Mouse (Mus musculus): Measurements from ENCODE around the gene Rapsn. TPM values are rescaled to one million over a fixed set of nuclear protein-coding genes. Genes with fewer than 3 reads are reported as not detected.
"Not testable (repeated sequence)": the region's sequence is repeated elsewhere in the genome, so short reads cannot be mapped to it uniquely, and the experiment has no call there.

Gene Rapsn
- polyA plus RNA-seq, 1 experiment from 2014 or later, result 0.60 TPM

DNA sequence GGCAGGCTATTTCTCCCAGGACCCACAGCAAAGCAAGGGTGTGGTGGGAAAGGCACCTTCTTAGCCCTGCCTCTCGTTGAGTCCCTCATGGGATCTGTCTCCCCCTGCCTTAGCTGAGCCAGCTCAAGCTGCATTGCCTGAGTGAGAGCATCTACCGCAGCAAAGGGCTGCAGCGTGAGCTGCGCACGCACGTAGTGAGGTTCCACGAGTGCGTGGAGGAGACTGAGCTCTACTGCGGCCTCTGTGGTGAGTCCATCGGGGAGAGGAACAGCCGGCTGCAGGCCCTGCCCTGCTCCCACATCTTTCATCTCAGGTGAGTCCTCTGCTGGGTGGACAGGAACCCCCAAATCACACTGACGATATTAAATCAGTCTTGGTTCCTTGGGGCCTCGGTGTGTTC, 9.3 kb downstream of the Rapsn start:
- no peak overlapping the region for H3K4me3 ChIP-seq (ENCODE audit: low read depth, low read length)
- ATAC-seq (ENCODE audit: low FRiP score) (no peak), DNase-seq (ENCODE audit: low spot score) (no peak)
- H3K9ac ChIP-seq (ENCODE audit: low read depth, low read length), result no peak overlapping the region
- no peak overlapping the region for H3K27ac ChIP-seq (ENCODE audit: low read depth, low read length)
- H3K36me3 ChIP-seq (ENCODE audit: control insufficient read depth, insufficient read depth, low read length), result no peaks in the 10 kb centered on the region
- no peaks in the 10 kb centered on the region for H3K27me3 ChIP-seq (ENCODE audit: control insufficient read depth, insufficient read depth, low read length)
- no peak overlapping the region for H3K4me2 ChIP-seq (replicated peaks; ENCODE audit: low read depth, low read length)
- no peaks in the 10 kb centered on the region for H3K4me1 ChIP-seq (replicated peaks; ENCODE audit: control insufficient read depth, insufficient read depth, low read length)
- 84% methylated on average over 13 of the region's 13 CpGs for WGBS
- H3K9me3 ChIP-seq (ENCODE audit: control insufficient read depth, low read length), result no peaks in the 10 kb centered on the region

DNA sequence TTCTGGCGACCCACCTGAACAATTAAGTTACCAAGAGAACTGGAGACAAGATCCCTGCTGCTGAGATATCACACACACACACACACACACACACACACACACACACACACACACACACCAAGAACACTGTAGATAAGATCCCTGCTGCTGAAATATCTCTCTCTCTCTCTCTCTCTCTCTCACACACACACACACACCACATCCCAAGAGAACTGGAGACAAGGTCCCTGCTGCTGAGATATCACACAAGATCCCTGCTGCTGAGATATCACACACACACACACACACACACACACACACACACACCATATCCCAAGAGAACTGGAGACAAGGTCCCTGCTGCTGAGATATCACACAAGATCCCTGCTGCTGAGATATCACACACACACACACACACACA, 10.4 kb downstream of the Rapsn start:
- H3K9me3 ChIP-seq (ENCODE audit: control insufficient read depth, low read length); H3K4me2 ChIP-seq (replicated peaks; ENCODE audit: low read depth, low read length); H3K4me1 ChIP-seq (replicated peaks; ENCODE audit: control insufficient read depth, insufficient read depth, low read length); H3K9ac ChIP-seq (ENCODE audit: low read depth, low read length); H3K27ac ChIP-seq (ENCODE audit: low read depth, low read length); DNase-seq (ENCODE audit: low spot score); H3K27me3 ChIP-seq (ENCODE audit: control insufficient read depth, insufficient read depth, low read length); H3K4me3 ChIP-seq (ENCODE audit: low read depth, low read length); ATAC-seq (ENCODE audit: low FRiP score); H3K36me3 ChIP-seq (ENCODE audit: control insufficient read depth, insufficient read depth, low read length): not testable (repeated sequence)
- 76% methylated on average over 1 of the region's 1 CpGs for WGBS

DNA sequence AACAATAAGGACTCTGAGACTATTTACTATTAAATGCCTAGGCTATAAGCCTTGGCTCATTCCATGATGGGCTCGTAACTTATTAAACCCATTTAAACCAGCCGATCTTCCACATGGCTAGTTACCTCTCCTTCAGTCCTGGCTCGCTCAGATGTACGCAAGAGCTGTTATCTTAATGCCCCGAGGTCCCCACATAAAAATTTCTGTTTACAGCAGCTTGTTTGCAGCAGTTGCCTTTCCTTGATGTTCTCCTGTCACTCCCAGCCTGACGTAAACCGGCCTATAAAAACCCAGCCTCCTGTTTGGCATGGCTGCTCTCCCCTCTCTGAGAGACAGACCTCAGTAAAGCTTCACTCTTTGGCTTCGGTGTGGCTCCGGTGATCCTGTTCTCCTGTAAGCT, 11.9 kb downstream of the Rapsn start:
- no peak overlapping the region for H3K27ac ChIP-seq (ENCODE audit: low read depth, low read length)
- H3K9me3 ChIP-seq (ENCODE audit: control insufficient read depth, low read length), result no peaks in the 10 kb centered on the region
- no peaks in the 10 kb centered on the region for H3K36me3 ChIP-seq (ENCODE audit: control insufficient read depth, insufficient read depth, low read length)
- no peak for ATAC-seq (ENCODE audit: low FRiP score)
- no peaks in the 10 kb centered on the region for H3K27me3 ChIP-seq (ENCODE audit: control insufficient read depth, insufficient read depth, low read length)
- H3K4me2 ChIP-seq (replicated peaks; ENCODE audit: low read depth, low read length), result no peak overlapping the region
- WGBS, result 86% methylated on average over 9 of the region's 9 CpGs
- no peak for DNase-seq (ENCODE audit: low spot score)
- no peak overlapping the region for H3K4me3 ChIP-seq (ENCODE audit: low read depth, low read length)
- no peaks in the 10 kb centered on the region for H3K4me1 ChIP-seq (replicated peaks; ENCODE audit: control insufficient read depth, insufficient read depth, low read length)
- H3K9ac ChIP-seq (ENCODE audit: low read depth, low read length), result no peak overlapping the region

DNA sequence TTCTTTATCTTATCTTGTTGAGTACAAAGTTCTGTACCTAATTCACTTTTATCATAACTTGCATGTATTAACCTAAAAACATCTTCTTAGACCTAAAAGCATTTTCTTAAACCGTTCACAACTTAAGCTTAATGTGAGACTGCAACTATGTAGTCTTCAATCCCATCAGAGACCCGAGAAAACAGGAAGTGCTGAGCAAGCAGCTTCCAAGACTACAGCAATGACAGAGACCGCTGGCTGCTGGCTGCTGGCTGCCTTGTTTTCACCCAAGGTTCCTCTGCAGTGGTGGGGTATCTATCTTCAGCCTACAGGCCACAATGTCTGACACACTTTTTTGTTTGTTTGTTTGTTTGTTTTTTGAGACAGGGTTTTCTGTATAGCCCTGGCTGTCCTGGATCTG, 16.5 kb downstream of the Rapsn start:
- DNase-seq (ENCODE audit: low spot score), result no peak
- Histone ChIP-seq H3K36me3 (ENCODE audit: control insufficient read depth, insufficient read depth, low read length) (0 out of 2 replicates have a peak, but pooled peaks cover 3% of the 10 kb centered on the region), H3K4me3 (ENCODE audit: low read depth, low read length) (no peak overlapping the region), H3K27ac (ENCODE audit: low read depth, low read length) (no peak overlapping the region), H3K9me3 (ENCODE audit: control insufficient read depth, low read length) (no peaks in the 10 kb centered on the region), H3K27me3 (ENCODE audit: control insufficient read depth, insufficient read depth, low read length) (no peaks in the 10 kb centered on the region), H3K4me2 (replicated peaks; ENCODE audit: low read depth, low read length) (no peak overlapping the region), H3K4me1 (replicated peaks; ENCODE audit: control insufficient read depth, insufficient read depth, low read length) (peaks cover 4% of the 10 kb centered on the region), H3K9ac (ENCODE audit: low read depth, low read length) (no peak overlapping the region)
- 79% methylated on average over 3 of the region's 3 CpGs for WGBS
- ATAC-seq (ENCODE audit: low FRiP score), result no peak

DNA sequence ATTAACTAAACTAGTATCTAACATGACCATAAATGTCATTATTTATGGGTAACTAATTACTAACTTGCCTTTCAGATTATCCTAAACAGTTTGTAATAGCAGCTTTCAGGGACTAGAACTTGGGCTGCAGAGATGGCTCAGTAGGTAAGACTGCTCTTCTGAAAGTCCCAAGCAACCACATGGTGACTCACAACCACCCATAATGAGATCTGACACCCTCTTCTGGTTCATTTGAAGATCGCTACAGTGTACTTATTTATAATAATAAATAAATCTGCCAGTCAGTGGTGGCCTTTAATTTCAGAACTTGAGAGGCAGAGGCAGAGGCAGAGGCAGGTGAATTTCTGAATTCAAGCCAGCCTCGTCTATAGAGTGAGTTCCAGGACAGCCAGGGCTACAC, 17.3 kb downstream of the Rapsn start:
- ATAC-seq (ENCODE audit: low FRiP score), result no peak
- Histone ChIP-seq H3K9me3 (ENCODE audit: control insufficient read depth, low read length) (no peaks in the 10 kb centered on the region), H3K4me1 (replicated peaks; ENCODE audit: control insufficient read depth, insufficient read depth, low read length) (peaks cover 4% of the 10 kb centered on the region), H3K27me3 (ENCODE audit: control insufficient read depth, insufficient read depth, low read length) (no peaks in the 10 kb centered on the region), H3K4me2 (replicated peaks; ENCODE audit: low read depth, low read length) (no peak overlapping the region), H3K4me3 (ENCODE audit: low read depth, low read length) (no peak overlapping the region; the same call in 1 of the 2 replicates), H3K36me3 (ENCODE audit: control insufficient read depth, insufficient read depth, low read length) (peaks cover 7% of the 10 kb centered on the region; the same call in 1 of the 2 replicates), H3K9ac (ENCODE audit: low read depth, low read length) (no peak overlapping the region), H3K27ac (ENCODE audit: low read depth, low read length) (no peak overlapping the region)
- DNase-seq (ENCODE audit: low spot score), result no peak
- 73% methylated on average over 2 of the region's 2 CpGs for WGBS

DNA sequence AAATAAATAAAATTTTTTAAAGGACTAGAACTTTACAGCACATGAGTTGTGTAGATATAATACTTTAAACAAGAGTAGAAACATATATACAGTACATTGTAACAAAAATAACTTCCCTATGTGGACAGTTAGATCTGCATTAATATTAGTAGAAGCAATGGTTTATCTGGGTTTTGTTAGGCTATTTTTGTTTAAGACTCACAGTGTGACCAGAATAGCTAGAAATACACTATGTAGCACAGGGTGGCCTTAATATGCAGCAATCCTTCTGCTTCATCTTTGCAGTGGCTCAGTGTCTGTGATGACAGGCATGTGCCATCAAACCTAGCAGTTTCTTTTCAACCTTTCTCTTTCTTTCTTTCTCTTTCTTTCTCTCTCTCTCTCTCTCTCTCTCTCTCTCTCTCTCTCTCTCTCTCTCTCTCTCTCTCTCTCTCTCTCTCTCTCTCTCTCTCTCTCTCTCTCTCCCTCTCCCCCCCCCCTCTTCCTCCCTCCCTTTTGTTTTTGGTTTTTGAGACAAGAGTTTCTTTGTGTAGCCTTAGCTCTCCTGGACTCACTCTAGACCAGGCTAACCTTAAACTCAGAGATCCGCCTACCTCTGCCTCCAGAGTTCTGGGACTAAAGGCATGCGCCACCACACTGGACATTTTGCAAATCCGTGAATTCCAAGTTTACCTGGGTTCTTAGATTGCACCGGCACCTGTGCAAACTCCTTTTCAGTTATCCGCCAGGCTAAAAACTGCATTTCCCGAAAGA, 17.9 kb downstream of the Rapsn start:
- Histone ChIP-seq H3K4me2 (replicated peaks; ENCODE audit: low read depth, low read length) (peak overlapping the region; percentile 90), H3K9ac (ENCODE audit: low read depth, low read length) (peak overlapping the region; percentile 90), H3K9me3 (ENCODE audit: control insufficient read depth, low read length) (no peaks in the 10 kb centered on the region), H3K4me1 (replicated peaks; ENCODE audit: control insufficient read depth, insufficient read depth, low read length) (peaks cover 4% of the 10 kb centered on the region), H3K27ac (ENCODE audit: low read depth, low read length) (no peak overlapping the region), H3K4me3 (ENCODE audit: low read depth, low read length) (peak overlapping the region; percentile 78), H3K27me3 (ENCODE audit: control insufficient read depth, insufficient read depth, low read length) (no peaks in the 10 kb centered on the region), H3K36me3 (ENCODE audit: control insufficient read depth, insufficient read depth, low read length) (peaks cover 9% of the 10 kb centered on the region; the same call in 1 of the 2 replicates)
- 3% methylated on average over 6 of the region's 6 CpGs for WGBS
- peak; percentile 76 for ATAC-seq (ENCODE audit: low FRiP score)
- peak; percentile 11 for DNase-seq (ENCODE audit: low spot score)

DNA sequence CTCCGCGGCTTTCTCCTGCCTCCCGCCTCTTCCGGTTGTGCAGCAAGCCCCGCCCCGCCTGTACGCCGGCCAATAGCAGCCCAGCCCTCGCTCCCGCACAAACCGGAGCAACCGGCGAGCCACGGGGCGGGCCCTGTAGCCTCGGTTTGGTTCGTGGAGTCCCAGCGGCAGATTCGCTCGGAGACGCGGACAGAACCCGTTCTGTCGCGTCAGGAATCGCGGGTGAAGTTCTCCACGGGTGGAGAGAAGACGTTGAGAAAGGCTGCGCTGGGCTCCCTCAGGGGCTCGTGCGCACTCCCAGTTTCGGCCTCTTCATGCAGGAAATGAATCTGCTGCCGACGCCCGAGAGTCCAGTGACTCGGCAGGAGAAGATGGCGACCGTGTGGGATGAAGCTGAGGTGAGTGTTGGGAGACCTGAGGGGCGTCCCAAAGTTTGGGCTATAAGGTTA, 18.5 kb downstream of the Rapsn start, which contains the start of gene Psmc3:
Gene Psmc3, plus strand, starts transcription at position 76 of the 449 bp plus-strand sequence.
- peak; percentile 95 for DNase-seq (ENCODE audit: low spot score)
- peak within 1 kb of the TSS; percentile 90 for H3K9ac ChIP-seq (ENCODE audit: low read depth, low read length)
- H3K4me2 ChIP-seq (replicated peaks; ENCODE audit: low read depth, low read length), result peak within 1 kb of the TSS; percentile 90
- under 1% methylated on average over 40 of the region's 40 CpGs for WGBS
- H3K4me3 ChIP-seq (ENCODE audit: low read depth, low read length), result peak within 1 kb of the TSS; percentile 78
- H3K9me3 ChIP-seq (ENCODE audit: control insufficient read depth, low read length), result no peaks in the 10 kb centered on the region
- ATAC-seq (ENCODE audit: low FRiP score), result peak; percentile 99
- peaks cover 4% of the 10 kb centered on the region for H3K4me1 ChIP-seq (replicated peaks; ENCODE audit: control insufficient read depth, insufficient read depth, low read length)
- peaks cover 9% of the 10 kb centered on the region; the same call in 1 of the 2 replicates for H3K36me3 ChIP-seq (ENCODE audit: control insufficient read depth, insufficient read depth, low read length)
- peak within 1 kb of the TSS; percentile 82 for H3K27ac ChIP-seq (ENCODE audit: low read depth, low read length)
- no peaks in the 10 kb centered on the region for H3K27me3 ChIP-seq (ENCODE audit: control insufficient read depth, insufficient read depth, low read length)

DNA sequence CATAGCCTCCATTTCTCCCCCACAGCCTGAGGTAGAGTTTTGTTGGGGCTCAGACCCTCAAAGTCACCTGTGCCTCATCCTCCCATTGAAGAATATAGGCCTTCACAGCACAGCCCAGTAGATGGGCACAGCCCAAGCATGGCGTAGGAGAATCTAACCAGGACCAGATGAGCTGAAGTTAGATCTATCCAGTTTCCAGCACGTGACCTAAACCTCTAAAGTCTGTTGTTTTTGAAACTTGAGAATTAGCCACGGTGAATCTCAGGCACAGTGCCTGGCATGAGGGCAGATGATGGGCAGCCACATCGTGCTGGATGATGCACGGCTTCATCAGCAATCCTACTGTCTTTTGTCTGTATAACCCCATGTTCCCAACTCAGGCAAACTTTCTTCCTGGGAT, 23.0 kb downstream of the Rapsn start:
- Histone ChIP-seq H3K9ac (ENCODE audit: low read depth, low read length) (no peak overlapping the region), H3K4me1 (replicated peaks; ENCODE audit: control insufficient read depth, insufficient read depth, low read length) (peaks cover 4% of the 10 kb centered on the region), H3K36me3 (ENCODE audit: control insufficient read depth, insufficient read depth, low read length) (peaks cover 21% of the 10 kb centered on the region; the same call in 1 of the 2 replicates), H3K27ac (ENCODE audit: low read depth, low read length) (no peak overlapping the region), H3K4me3 (ENCODE audit: low read depth, low read length) (no peak overlapping the region), H3K9me3 (ENCODE audit: control insufficient read depth, low read length) (no peaks in the 10 kb centered on the region), H3K27me3 (ENCODE audit: control insufficient read depth, insufficient read depth, low read length) (no peaks in the 10 kb centered on the region), H3K4me2 (replicated peaks; ENCODE audit: low read depth, low read length) (no peak overlapping the region)
- no peak for DNase-seq (ENCODE audit: low spot score)
- 83% methylated on average over 5 of the region's 5 CpGs for WGBS
- ATAC-seq (ENCODE audit: low FRiP score), result no peak

DNA sequence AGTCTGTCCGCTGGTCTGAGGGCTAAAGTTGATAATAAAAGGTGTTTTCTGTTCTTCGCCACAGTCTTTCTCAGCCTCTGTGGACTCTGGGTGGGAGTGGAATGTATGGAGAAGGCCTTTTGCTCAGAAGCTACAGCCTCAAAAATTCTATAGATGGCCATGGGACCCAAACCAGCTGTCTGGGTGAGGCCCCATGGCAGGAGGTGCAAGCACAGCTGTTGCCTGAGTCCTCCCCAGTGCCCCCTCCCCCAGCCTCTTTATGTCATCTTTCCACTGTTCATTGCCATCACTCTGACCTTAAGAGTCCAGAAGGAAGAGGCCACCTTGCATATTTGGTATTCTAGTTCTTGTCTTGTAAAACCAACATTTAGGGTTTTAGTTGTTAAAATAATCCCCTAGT, 24.0 kb downstream of the Rapsn start:
- Histone ChIP-seq H3K4me2 (replicated peaks; ENCODE audit: low read depth, low read length) (no peak overlapping the region), H3K9ac (ENCODE audit: low read depth, low read length) (no peak overlapping the region), H3K27me3 (ENCODE audit: control insufficient read depth, insufficient read depth, low read length) (no peaks in the 10 kb centered on the region), H3K4me1 (replicated peaks; ENCODE audit: control insufficient read depth, insufficient read depth, low read length) (peaks cover 4% of the 10 kb centered on the region), H3K9me3 (ENCODE audit: control insufficient read depth, low read length) (no peaks in the 10 kb centered on the region), H3K36me3 (ENCODE audit: control insufficient read depth, insufficient read depth, low read length) (peaks cover 27% of the 10 kb centered on the region; the same call in 1 of the 2 replicates), H3K27ac (ENCODE audit: low read depth, low read length) (no peak overlapping the region), H3K4me3 (ENCODE audit: low read depth, low read length) (no peak overlapping the region)
- DNase-seq (ENCODE audit: low spot score) (no peak), ATAC-seq (ENCODE audit: low FRiP score) (no peak)
- WGBS, result 95% methylated on average over 2 of the region's 2 CpGs

Data from hindbrain, embryonic 11.5 days (tissue).